Mouse (Mus musculus) c-Kit-negative CD71-positive TER-119-positive erythroid progenitor cells, embryonic 14.5 days (primary cell): ENCODE data around the gene Unc13b.

Experiments
- DNase-seq: peaks from one replicate; pipeline ENCODE4 v3.0.0-alpha.2; 2013; ENCODE audit warnings: low read depth, low spot score

The Unc13b gene

GRCm38 (mm10) chr4:43216491-43216890, 157.7 kb downstream of the Unc13b start:
- no peak for DNase-seq

GRCm38 (mm10) chr4:43217997-43218396, 159.2 kb downstream of the Unc13b start:
- no peak for DNase-seq

- no peak for DNase-seq
Measured at GRCm38 (mm10) chr4:43231821-43232220, 173.1 kb downstream of the Unc13b start.

- no peak for DNase-seq
Measured at GRCm38 (mm10) chr4:43232985-43233384, 174.2 kb downstream of the Unc13b start.

- DNase-seq: no peak
Measured at GRCm38 (mm10) chr4:43233489-43233888, 174.7 kb downstream of the Unc13b start.

- DNase-seq: no peak
Measured at GRCm38 (mm10) chr4:43236898-43237297, 178.1 kb downstream of the Unc13b start.

- DNase-seq: no peak
Measured at GRCm38 (mm10) chr4:43240716-43241115, 182.0 kb downstream of the Unc13b start.

GRCm38 (mm10) chr4:43244022-43244421, 185.3 kb downstream of the Unc13b start:
- no peak for DNase-seq

- DNase-seq: no peak
Measured at GRCm38 (mm10) chr4:43245776-43246175, 187.0 kb downstream of the Unc13b start.

GRCm38 (mm10) chr4:43248026-43248425, 189.3 kb downstream of the Unc13b start:
- no peak for DNase-seq

GRCm38 (mm10) chr4:43248909-43249308, 190.2 kb downstream of the Unc13b start:
- no peak for DNase-seq

- DNase-seq: no peak
Measured at GRCm38 (mm10) chr4:43251269-43251668, 192.5 kb downstream of the Unc13b start.

GRCm38 (mm10) chr4:43257040-43257439, 198.3 kb downstream of the Unc13b start:
- DNase-seq: no peak

- no peak for DNase-seq
Measured at GRCm38 (mm10) chr4:43258556-43258955, 199.8 kb downstream of the Unc13b start.

GRCm38 (mm10) chr4:43259435-43259834, 200.7 kb downstream of the Unc13b start:
- no peak for DNase-seq

GRCm38 (mm10) chr4:43260096-43260495, 201.3 kb downstream of the Unc13b start:
- no peak for DNase-seq

- no peak for DNase-seq
Measured at GRCm38 (mm10) chr4:43262821-43263220, 204.1 kb downstream of the Unc13b start.

GRCm38 (mm10) chr4:43266146-43266545, 207.4 kb downstream of the Unc13b start:
- DNase-seq: no peak

- peak; percentile 22 for DNase-seq
Measured at GRCm38 (mm10) chr4:43266623-43267322, 208.0 kb downstream of the Unc13b start, which contains the start of gene Atp8b5. Gene Atp8b5 (plus strand): TSS chr4:43267159.

GRCm38 (mm10) chr4:43267323-43267658, 208.5 kb downstream of the Unc13b start:
- no peak for DNase-seq

- no peak for DNase-seq
Measured at GRCm38 (mm10) chr4:43285476-43285875, 226.7 kb downstream of the Unc13b start.

GRCm38 (mm10) chr4:43287305-43287704, 228.6 kb downstream of the Unc13b start:
- no peak for DNase-seq

- no peak for DNase-seq
Measured at GRCm38 (mm10) chr4:43294001-43294400, 235.2 kb downstream of the Unc13b start.
